Mouse (Mus musculus) thymus, postnatal 0 days (tissue): ENCODE results near the gene Dnaja4. TPM values are rescaled to one million over a fixed set of nuclear protein-coding genes. Genes with fewer than 3 reads are reported as not detected.

Source experiments
- DNase-seq: peaks from one replicate; pipeline ENCODE4 v3.0.0-alpha.2; 2015; ENCODE audit warnings: low spot score
- microRNA-seq: library from miRNA; unstranded; fragments of <30 nt; microRNA quantifications from one replicate; pipeline ENCODE4, GENCODE M21; 2016; ENCODE audit warnings: borderline number of aligned reads
- polyA plus RNA-seq: library from polyadenylated mRNA; unstranded; fragments of >200 nt; fragmentation: Nextera tagmentation; extraction: Ambion mirVana; gene quantifications from 2 replicates; pipeline ENCODE4 v1.2.1, GENCODE M21; 2015

Dnaja4 gene
- polyA plus RNA-seq, 1 experiment from 2014 or later = 2.9 TPM

GRCm38 (mm10) chr9:54750215-54750981 lies 51.7 kb downstream of the Dnaja4 start:
- no peak for DNase-seq

GRCm38 (mm10) chr9:54751684-54752083 lies 53.0 kb downstream of the Dnaja4 start:
- DNase-seq = no peak

DNA sequence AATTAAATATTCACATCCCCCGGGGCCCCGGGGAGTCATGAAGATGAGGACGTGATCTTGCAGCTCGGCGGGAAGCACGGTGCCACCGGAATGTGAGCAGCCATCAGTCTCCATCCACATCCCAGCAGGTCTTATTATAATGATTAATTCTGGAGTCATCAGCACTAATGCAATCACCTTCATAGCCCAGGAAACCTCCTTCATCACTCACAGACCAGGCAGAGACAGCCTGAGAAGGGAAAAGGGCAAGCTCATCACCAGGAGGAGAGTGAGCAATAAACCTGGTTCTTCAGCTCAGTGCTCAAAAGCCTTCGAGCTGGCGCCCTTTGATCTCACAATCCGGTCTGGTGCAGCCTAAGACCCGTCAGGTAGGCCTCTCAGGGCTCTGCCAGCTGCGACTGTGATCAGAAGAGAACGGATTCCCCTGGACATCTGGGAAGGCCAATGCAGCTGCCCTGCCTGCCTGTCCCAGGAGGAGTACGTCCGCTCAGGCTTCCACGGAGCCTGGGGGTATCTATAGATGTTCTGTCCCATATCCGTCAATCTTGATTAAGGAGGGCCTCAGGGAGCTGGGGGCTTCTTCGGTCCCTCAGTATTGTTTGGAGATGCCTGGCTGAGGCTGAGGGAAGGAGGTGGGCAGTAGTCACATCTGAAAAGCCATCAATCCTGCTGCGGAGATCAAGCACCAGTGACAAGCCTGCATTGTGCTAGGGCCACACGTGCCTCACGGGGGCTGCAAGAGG lies 53.7 kb downstream of the Dnaja4 start:
- DNase-seq = no peak

DNA sequence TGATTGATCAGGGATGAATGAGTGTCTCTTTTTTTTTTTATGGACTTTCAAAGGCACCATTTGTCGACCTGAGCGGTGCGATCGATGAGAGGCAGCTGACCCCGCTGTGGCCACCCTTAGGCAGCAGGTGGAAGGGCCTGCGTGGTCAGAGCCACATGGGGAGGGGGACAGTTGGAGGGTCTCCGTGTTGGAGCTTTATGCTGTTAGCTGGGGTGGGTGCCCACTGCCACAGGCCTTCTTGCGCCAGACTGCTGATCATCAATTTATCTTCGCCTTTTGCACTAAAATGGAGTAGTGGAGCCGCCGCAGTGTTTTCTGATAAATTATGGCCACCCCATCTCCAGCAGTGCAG lies 54.2 kb downstream of the Dnaja4 start:
- no peak for DNase-seq

GRCm38 (mm10) chr9:54759592-54759991 lies 60.9 kb downstream of the Dnaja4 start:
- no peak for DNase-seq

DNA sequence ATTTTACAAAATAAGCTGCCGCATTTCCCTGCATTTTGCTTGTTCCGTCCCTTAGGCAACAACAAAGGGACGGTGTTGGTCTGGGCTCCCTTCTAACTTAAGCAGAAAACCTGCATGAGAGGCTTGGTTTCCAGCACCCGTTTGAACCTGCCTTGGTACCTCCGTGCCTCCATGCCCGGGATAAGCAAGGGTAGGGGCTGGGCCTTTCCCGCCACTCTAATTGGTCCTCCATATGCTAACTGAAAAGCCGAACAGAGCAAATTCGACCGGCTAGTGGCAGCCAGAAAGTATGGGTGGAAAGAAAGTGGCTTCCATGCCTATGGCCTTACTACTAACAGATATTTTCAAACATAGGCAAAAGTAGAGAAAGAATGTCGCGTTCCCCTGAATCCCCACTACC lies 65.4 kb downstream of the Dnaja4 start:
- DNase-seq = no peak

DNA sequence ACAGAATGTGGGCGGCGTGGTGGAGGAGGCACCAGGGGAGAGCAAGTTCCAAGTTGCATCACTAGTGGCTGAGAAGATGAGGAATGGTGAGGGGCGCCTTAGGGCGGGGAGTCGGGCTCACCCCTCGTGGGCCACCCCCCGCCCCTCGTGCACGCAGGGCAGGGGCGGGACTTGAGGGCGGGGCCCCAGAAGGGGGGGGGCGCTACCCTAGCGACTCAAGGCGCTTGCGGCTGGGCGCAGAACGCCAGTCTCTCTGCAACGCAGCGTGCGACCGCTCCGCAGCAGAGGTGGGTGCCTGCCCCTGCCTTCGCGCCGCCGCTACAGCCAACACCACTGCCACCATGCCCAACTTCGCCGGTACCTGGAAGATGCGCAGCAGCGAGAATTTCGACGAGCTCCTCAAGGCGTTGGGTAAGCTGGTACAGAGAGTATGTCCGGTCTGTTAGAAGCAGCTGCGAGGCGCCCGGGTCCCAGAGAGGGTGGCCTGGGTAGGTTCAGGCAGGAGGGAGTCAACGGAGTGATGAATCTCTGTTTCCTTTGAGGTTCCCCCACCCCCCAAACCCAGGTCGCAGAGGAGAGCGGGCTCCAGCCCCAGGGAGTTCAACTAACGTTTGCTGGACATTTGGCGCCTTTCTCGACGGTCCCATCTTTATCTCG lies 66.0 kb downstream of the Dnaja4 start, which contains the start of gene Crabp1:
Crabp1 (plus strand) TSS at position 188 of the 657 bp plus-strand sequence.
- DNase-seq = peak; percentile 2

DNA sequence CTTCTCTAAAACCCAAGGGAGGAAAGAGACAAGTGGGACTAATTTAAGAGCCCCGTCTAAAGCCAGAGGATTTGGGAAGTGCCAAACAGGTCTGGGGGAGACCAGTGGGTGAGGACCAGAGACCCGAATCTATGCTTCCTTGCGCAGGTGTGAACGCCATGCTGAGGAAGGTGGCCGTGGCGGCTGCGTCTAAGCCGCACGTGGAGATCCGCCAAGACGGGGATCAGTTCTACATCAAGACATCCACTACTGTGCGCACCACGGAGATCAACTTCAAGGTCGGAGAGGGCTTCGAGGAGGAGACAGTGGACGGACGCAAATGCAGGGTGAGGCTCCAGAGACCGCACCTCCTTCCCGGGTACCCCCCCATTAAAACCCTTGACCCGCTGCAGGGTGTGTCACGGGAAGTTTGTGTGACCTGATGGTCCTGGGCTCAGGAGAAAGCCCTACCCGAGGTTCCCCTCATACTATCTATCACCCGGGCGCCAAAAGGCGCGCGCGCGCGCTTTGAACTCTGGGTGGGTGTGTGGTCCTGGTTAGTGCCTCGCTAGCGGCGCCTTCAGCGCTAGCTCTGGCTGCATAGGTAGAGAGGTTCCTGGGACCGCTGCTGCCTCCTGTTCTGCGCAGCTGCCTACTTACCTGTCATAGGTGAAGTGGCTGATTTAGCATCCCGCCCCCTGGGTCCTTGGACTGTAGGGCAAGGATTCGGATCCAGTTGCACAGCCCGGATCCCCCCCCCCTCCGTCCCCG lies 66.8 kb downstream of the Dnaja4 start:
- DNase-seq = no peak

Small RNA genes lying within 50 kb of the gene (microRNA-seq; reads per million reads assigned to microRNA genes)
- not detected for gene Mir5710

Other genes starting within 250 kb of the Dnaja4 start
- 1.0 and 1.1 TPM in 2 replicates for gene Dmxl2, start 197.2 kb upstream of the Dnaja4 start, polyA plus RNA-seq
- 0.09 and 0.13 TPM in 2 replicates for gene Sh2d7, start 159.9 kb upstream of the Dnaja4 start, polyA plus RNA-seq
- 1.5 and 1.8 TPM in 2 replicates for gene Cib2, start 138.7 kb upstream of the Dnaja4 start, polyA plus RNA-seq
- 145 and 149 TPM in 2 replicates for gene Idh3a, start 112.5 kb upstream of the Dnaja4 start, polyA plus RNA-seq
- gene Acsbg1, start 37.0 kb upstream of the Dnaja4 start, polyA plus RNA-seq = 1.6 and 1.7 TPM in 2 replicates
- 154 and 174 TPM in 2 replicates for gene Wdr61, start 35.6 kb downstream of the Dnaja4 start, polyA plus RNA-seq
- gene Crabp1, start 65.9 kb downstream of the Dnaja4 start, polyA plus RNA-seq = 7.8 and 8.1 TPM in 2 replicates
- 20.7 and 20.8 TPM in 2 replicates for gene Ireb2, start 164.9 kb downstream of the Dnaja4 start, polyA plus RNA-seq
- gene Hykk, start 218.4 kb downstream of the Dnaja4 start, polyA plus RNA-seq = 0.37 and 0.59 TPM in 2 replicates